Mouse (Mus musculus) ovary, postnatal 10 days (tissue): Measurements from ENCODE around the gene Tmem50b.
"Not testable (repeated sequence)": the region's sequence is repeated elsewhere in the genome, so short reads cannot be mapped to it uniquely, and the experiment has no call there.

Experiments
- DNase-seq: peaks from one replicate; pipeline ENCODE4 v3.0.0; 2022; ENCODE audit warnings: low spot score

The Tmem50b gene

DNA sequence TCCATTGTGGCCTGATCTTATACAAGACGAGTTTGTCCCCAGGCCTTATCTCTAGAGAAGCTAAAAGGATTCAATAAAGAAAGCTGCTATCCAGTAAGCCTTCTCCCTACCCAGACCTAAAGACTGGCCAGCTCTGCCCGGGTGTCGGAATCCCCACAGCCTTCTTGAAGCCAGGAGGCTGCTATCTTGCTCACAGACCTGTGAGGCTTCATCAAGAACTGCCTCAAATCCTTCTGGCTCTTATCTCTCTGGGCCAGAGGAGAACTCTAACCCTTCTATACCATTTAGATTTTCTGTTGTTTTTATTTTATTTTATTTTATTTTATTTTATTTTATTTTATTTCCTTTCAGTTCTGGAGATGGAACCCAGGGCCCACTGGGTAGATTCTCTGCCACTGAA lies 60.5 kb downstream of the Tmem50b start:
- DNase-seq, result no peak

- no peak for DNase-seq
These were observed 61.2 kb downstream of the Tmem50b start for GRCm38 (mm10) chr16:91536372-91536771.

DNA sequence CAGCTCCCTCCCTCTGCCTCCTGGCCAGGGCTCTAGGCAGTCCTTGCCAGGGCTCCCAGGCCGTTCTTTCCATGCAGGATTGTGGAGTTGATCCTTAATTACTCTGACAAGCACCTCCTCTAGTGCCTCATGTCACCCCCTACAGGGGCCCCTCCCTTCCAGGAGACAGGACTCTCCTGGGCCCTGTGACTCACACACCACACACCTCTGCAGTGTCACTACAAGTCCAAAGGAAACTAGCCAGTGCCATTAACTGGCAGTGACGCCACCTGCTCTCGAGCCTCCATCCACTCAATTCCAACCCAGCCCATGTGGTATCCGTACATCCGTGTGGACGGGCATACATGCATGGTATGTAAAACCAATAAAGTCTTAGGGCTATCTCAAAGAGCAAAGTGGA lies 62.7 kb downstream of the Tmem50b start:
- DNase-seq, result no peak

DNA sequence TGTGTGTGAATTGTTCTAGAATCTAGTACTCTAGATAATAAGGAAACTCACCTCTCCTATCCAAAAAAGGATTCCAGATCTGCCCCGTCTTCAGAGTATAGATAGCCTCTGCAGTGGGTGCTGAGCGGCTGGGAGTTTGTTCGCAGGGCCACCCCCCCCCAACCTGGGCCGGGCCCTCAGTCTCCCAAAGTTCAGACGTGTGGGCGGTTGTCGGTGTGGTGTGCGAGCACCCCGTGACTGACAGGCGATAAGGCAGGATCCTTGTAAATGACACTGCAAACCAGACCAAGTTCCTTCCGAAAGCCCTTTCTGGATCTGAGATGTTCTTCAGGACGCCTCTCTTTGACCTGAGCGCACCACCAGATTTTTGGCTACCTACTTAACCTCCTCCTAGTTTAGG lies 63.1 kb downstream of the Tmem50b start:
- no peak for DNase-seq

GRCm38 (mm10) chr16:91533097-91534001 lies 64.3 kb downstream of the Tmem50b start:
- DNase-seq, result no peak

DNA sequence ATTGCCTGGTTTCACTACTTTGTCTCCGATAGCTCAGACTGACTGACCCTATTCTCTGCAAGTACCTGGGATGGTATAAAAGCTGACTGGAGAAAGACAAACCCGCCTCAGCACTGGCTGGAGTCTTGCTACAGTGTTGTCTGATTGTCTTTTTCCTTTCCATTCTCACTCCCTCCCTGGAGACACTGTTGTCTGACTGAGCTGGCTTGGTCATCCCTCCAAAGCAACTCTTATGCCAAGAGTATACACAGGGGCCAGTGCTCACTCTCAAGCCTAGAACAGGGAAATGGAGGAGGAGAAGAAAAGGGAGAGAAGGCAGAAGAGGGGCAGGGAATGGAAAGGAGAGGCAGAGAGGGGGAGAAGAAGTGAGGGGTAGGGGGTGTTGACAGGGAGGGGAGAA lies 65.2 kb downstream of the Tmem50b start:
- no peak for DNase-seq

- DNase-seq, result no peak
These were observed 65.7 kb downstream of the Tmem50b start for GRCm38 (mm10) chr16:91531856-91532255.

GRCm38 (mm10) chr16:91530830-91531229 lies 66.8 kb downstream of the Tmem50b start:
- not testable (repeated sequence) for DNase-seq

- DNase-seq, result no peak
These were observed 69.0 kb downstream of the Tmem50b start for GRCm38 (mm10) chr16:91528578-91528977.

- no peak for DNase-seq
These were observed 70.1 kb downstream of the Tmem50b start for GRCm38 (mm10) chr16:91527500-91527899.

DNA sequence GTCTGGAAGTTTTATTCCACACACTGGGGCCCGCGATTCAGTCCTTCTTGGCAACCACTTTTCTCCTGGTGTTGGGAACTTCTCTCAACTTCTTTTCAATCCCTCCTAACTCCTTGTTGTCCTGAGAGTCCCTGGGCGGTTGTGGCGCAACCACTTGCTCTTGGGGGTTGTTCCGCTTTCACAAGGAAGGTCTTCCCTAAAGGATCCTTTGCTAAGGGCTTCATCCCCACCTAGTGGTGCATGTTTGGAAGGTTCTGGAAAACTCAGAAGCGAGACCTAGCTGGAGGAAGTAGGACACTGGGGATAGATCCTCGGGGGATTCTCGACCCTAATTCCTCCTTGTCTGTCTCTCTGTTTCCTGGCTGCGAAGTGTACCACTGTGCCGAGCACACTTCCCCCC lies 70.5 kb downstream of the Tmem50b start:
- DNase-seq, result no peak

DNA sequence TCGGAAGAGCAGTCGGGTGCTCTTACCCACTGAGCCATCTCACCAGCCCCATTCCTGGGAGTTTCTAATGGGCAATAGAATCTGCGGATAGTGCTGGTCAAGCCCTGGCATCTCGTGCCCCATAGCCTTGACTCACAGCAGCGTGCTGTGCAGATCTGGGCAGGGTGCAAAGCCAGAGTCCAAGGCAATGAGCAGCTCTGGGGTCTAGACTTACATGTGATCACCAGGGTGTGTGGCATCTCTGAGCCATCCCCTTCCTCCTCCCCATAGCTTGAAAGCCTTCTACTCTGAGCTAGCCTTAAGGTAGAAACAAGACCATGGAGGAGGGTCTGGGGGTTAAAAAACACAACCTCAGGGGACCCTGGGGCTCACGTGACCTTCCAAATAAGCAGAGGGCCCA lies 71.3 kb downstream of the Tmem50b start:
- DNase-seq, result no peak
